Mouse (Mus musculus): ENCODE data around the gene Tnfrsf1b.
A peak's percentile ranks its signal among the peaks of the same experiment; 100 is the strongest.

Gene Tnfrsf1b

GRCm38 (mm10) chr4:145246173-145247011 lies at the start of gene Tnfrsf1b:
Gene Tnfrsf1b (minus strand): TSS chr4:145246870.
- DNase-seq (ENCODE audit: extremely low read depth, low read depth), result no peak

GRCm38 (mm10) chr4:145295589-145296300 lies 49.1 kb upstream of the Tnfrsf1b start:
- peak; percentile 35 for DNase-seq (ENCODE audit: extremely low read depth, low read depth)

- no peak for DNase-seq (ENCODE audit: extremely low read depth, low read depth)
Measured at GRCm38 (mm10) chr4:145294588-145294987, 47.9 kb upstream of the Tnfrsf1b start.

GRCm38 (mm10) chr4:145286369-145287120 lies 39.9 kb upstream of the Tnfrsf1b start:
- peak; percentile 54 for DNase-seq (ENCODE audit: extremely low read depth, low read depth)

- DNase-seq (ENCODE audit: extremely low read depth, low read depth), result no peak
Measured at GRCm38 (mm10) chr4:145284675-145285074, 38.0 kb upstream of the Tnfrsf1b start.

- no peak for DNase-seq (ENCODE audit: extremely low read depth, low read depth)
Measured at GRCm38 (mm10) chr4:145283441-145283840, 36.8 kb upstream of the Tnfrsf1b start.

GRCm38 (mm10) chr4:145280966-145281365 lies 34.3 kb upstream of the Tnfrsf1b start:
- DNase-seq (ENCODE audit: extremely low read depth, low read depth), result no peak

GRCm38 (mm10) chr4:145278724-145279370 lies 32.2 kb upstream of the Tnfrsf1b start:
- no peak for DNase-seq (ENCODE audit: extremely low read depth, low read depth)

GRCm38 (mm10) chr4:145278231-145278630 lies 31.6 kb upstream of the Tnfrsf1b start:
- DNase-seq (ENCODE audit: extremely low read depth, low read depth), result no peak

GRCm38 (mm10) chr4:145276368-145277249 lies 29.9 kb upstream of the Tnfrsf1b start:
- no peak for DNase-seq (ENCODE audit: extremely low read depth, low read depth)

- DNase-seq (ENCODE audit: extremely low read depth, low read depth), result no peak
Measured at GRCm38 (mm10) chr4:145274887-145275286, 28.2 kb upstream of the Tnfrsf1b start.

- no peak for DNase-seq (ENCODE audit: extremely low read depth, low read depth)
Measured at GRCm38 (mm10) chr4:145273923-145274322, 27.3 kb upstream of the Tnfrsf1b start.

- DNase-seq (ENCODE audit: extremely low read depth, low read depth), result no peak
Measured at GRCm38 (mm10) chr4:145272763-145273162, 26.1 kb upstream of the Tnfrsf1b start.

GRCm38 (mm10) chr4:145271634-145272033 lies 25.0 kb upstream of the Tnfrsf1b start:
- no peak for DNase-seq (ENCODE audit: extremely low read depth, low read depth)

- DNase-seq (ENCODE audit: extremely low read depth, low read depth), result no peak
Measured at GRCm38 (mm10) chr4:145270136-145270535, 23.5 kb upstream of the Tnfrsf1b start.

- DNase-seq (ENCODE audit: extremely low read depth, low read depth), result no peak
Measured at GRCm38 (mm10) chr4:145267631-145268110, 21.0 kb upstream of the Tnfrsf1b start.

- no peak for DNase-seq (ENCODE audit: extremely low read depth, low read depth)
Measured at GRCm38 (mm10) chr4:145266505-145266904, 19.8 kb upstream of the Tnfrsf1b start.

- no peak for DNase-seq (ENCODE audit: extremely low read depth, low read depth)
Measured at GRCm38 (mm10) chr4:145264761-145265160, 18.1 kb upstream of the Tnfrsf1b start.

- DNase-seq (ENCODE audit: extremely low read depth, low read depth), result no peak
Measured at GRCm38 (mm10) chr4:145263583-145263982, 16.9 kb upstream of the Tnfrsf1b start.

GRCm38 (mm10) chr4:145260802-145261201 lies 14.1 kb upstream of the Tnfrsf1b start:
- DNase-seq (ENCODE audit: extremely low read depth, low read depth), result no peak
